Mouse (Mus musculus) kidney, adult 2 months (tissue): Measurements from ENCODE around the gene Pomgnt1. TPM values are rescaled to one million over a fixed set of nuclear protein-coding genes. Genes with fewer than 3 reads are reported as not detected.
A peak's percentile ranks its signal among the peaks of the same experiment; 100 is the strongest.

Experiments
- DNase-seq: peaks from one replicate; pipeline ENCODE4 v3.0.0; 2021
- H3K27ac ChIP-seq: fragments of 200-500 bp; 2 replicates; pipeline ENCODE4 v1.5.1; 2012; ENCODE audit warnings: low read depth, low read length, control low read depth, inconsistent platforms; ENCODE audit not compliant: insufficient read depth
- H3K27me3 ChIP-seq: fragments of 200-500 bp; replicated peaks from 2 replicates; pipeline ENCODE4 v1.6.1; 2012; ENCODE audit warnings: mild to moderate bottlenecking, moderate library complexity, low read length, inconsistent platforms; ENCODE audit not compliant: control insufficient read depth, insufficient read depth
- H3K36me3 ChIP-seq: fragments of 200-500 bp; 2 replicates; pipeline ENCODE4 v1.6.1; 2012; ENCODE audit warnings: mild to moderate bottlenecking, moderate library complexity, low read length, inconsistent platforms; ENCODE audit not compliant: control insufficient read depth, insufficient read depth
- H3K4me1 ChIP-seq: fragments of 200-500 bp; 2 replicates; pipeline ENCODE4 v1.6.1; 2011; ENCODE audit warnings: low read length; ENCODE audit not compliant: control insufficient read depth, insufficient read depth
- H3K4me3 ChIP-seq: fragments of 200-500 bp; 2 replicates; pipeline ENCODE4 v1.5.1; 2011; ENCODE audit warnings: mild to moderate bottlenecking, low read depth, low read length, control low read depth; ENCODE audit not compliant: insufficient read depth
- CTCF ChIP-seq: fragments of 200-500 bp; conservative IDR thresholded peaks from 2 replicates; pipeline ENCODE4 v1.5.1; 2011; ENCODE audit warnings: low read depth, mild to moderate bottlenecking, control low read depth, low read length, moderate library complexity, mixed read lengths; ENCODE audit not compliant: insufficient read depth, insufficient read length
- POLR2A ChIP-seq: fragments of 200-500 bp; IDR thresholded peaks from one replicate; pipeline ENCODE4 v1.6.1; 2011; ENCODE audit warnings: low read depth, low read length, control low read depth
- WGBS: fragments of 180-500 bp; shearing (Covaris S2); methylation state at CpG from one replicate; pipeline ENCODE4 v1.1.7; 2018; 5-methylcytosine and 5-hydroxymethylcytosine counted together
- polyA plus RNA-seq: library from polyadenylated mRNA; depleted of rRNA; stranded (reverse); fragments of >200 nt; gene quantifications from 2 replicates; pipeline ENCODE4 v1.2.3, GENCODE M21; 2012; rRNA removed

Pomgnt1 gene
- polyA plus RNA-seq: 46.0 and 52.5 TPM in 2 replicates

- Histone ChIP-seq H3K4me3 (peak within 1 kb of the TSS; percentile 74), H3K4me1 (no peaks in the 10 kb centered on the region), H3K27me3 (no peaks in the 10 kb centered on the region), H3K27ac (0 out of 2 replicates have a peak within 1 kb of the TSS, but pooled peaks have one; percentile 6), H3K36me3 (no peaks in the 10 kb centered on the region)
- 6% methylated on average over 24 of the region's 24 CpGs for WGBS
- no peak for TF ChIP-seq CTCF
- TF ChIP-seq POLR2A: no peak
- DNase-seq: peak; percentile 86
Observed at GRCm38 (mm10) chr4:116123602-116124519, at the start of gene Pomgnt1, which contains the start of gene Rad54l. TSS of gene Pomgnt1 (plus strand) at chr4:116123840. TSS of gene Rad54l (minus strand) at chr4:116123690.

GRCm38 (mm10) chr4:116074145-116074675, 49.4 kb upstream of the Pomgnt1 start:
- H3K4me3 ChIP-seq: peak overlapping the region; percentile 99
- H3K4me1 ChIP-seq: peaks cover 22% of the 10 kb centered on the region
- WGBS: 1% methylated on average over 8 of the region's 8 CpGs
- DNase-seq: peak; percentile 30
- H3K27ac ChIP-seq: peak overlapping the region; percentile 99
- no peaks in the 10 kb centered on the region; the same call in 1 of the 2 replicates for H3K27me3 ChIP-seq
- TF ChIP-seq POLR2A: no peak
- peaks cover 5% of the 10 kb centered on the region for H3K36me3 ChIP-seq

DNA sequence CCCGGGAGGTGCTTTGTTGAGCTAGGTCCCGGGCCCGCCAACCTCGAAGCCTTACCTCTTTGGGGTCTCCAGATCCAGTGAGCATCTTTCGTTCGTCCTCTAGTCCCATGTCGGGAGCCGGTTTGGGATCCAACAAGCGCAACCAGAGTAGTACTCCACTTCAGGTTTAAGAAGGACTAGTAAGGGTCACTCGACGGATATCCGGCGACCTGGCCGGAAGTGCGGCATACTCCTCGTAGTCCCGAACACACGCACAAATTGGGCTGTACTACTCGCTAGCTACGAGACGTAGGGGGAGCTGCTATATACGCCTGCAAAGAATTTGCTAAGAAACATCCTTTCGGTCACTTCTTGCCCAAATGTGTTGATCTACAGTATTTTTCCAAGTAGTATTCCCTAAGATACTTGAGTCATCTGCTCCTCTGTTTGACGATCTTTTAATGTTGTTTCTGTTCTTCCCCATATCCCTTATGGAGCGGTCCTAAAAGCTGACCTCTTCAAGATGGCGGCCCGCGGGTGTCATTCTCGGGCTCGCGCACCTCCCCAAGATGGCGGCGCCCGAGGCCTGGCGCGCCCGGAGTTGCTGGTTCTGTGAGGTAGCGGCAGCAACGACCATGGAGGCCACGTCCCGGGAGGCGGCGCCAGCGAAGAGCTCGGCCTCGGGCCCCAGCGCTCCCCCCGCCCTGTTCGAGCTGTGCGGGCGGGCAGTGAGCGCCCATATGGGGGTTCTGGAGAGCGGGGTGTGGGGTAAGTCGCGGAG, 48.6 kb upstream of the Pomgnt1 start, which contains the start of the genes Uqcrh and Lrrc41:
Gene Uqcrh (minus strand): TSS at position 211 of the 760 bp plus-strand sequence.
Gene Lrrc41 (plus strand): TSS at position 409 of the 760 bp plus-strand sequence.
- peak; percentile 97 for DNase-seq
- Histone ChIP-seq H3K27me3 (no peaks in the 10 kb centered on the region; the same call in 1 of the 2 replicates), H3K4me3 (peak within 1 kb of the TSS; percentile 99), H3K4me1 (peaks cover 22% of the 10 kb centered on the region), H3K36me3 (peaks cover 3% of the 10 kb centered on the region; the same call in 1 of the 2 replicates), H3K27ac (peak within 1 kb of the TSS; percentile 99)
- TF ChIP-seq POLR2A: peak; percentile 78
- TF ChIP-seq CTCF: no peak
- WGBS: under 1% methylated on average over 55 of the region's 55 CpGs

DNA sequence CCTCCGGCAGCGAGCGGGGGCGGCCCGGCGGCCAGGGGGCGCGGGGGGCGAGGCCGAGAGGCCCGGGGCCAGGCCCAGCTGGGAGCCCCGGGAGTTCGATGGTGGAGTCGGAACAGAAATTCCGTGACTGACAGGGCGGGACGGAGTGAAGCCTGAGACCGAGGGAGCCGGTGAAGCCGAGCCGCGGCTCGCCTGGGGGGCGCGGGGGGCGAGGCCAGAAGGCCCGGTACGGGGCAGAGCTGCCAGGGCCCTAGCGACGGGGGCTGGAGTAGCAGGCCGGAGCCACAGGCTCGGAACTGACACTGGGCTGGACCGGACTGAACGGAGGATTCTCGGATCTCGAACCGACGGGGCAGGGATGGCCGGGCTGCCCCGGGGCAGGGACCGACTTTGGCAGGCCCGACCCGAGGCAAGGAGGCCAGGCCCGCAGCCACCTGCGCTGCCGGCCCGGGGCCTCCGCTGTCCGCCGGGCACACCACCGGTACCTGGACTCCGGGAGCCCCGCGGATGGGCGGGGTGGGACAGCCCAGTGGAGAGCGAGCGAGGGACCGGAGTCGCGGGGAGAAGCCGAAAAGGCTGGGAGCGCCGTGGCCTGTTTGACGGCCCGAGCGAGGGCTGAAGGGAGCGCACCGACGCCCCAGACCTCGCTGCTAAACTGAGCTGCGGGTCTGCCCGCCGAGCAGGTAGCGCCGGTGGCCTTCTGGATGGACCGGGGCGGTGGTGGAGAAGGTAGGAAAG, 47.8 kb upstream of the Pomgnt1 start:
- TF ChIP-seq POLR2A (no peak), CTCF (no peak; the same call in 1 of the 2 replicates)
- under 1% methylated on average over 77 of the region's 77 CpGs for WGBS
- Histone ChIP-seq H3K4me3 (peak overlapping the region; percentile 94), H3K27ac (peak overlapping the region; percentile 57), H3K4me1 (peaks cover 22% of the 10 kb centered on the region), H3K27me3 (no peaks in the 10 kb centered on the region; the same call in 1 of the 2 replicates), H3K36me3 (peaks cover 3% of the 10 kb centered on the region)
- peak; percentile 78 for DNase-seq

GRCm38 (mm10) chr4:116076369-116077231, 47.0 kb upstream of the Pomgnt1 start:
- peak; percentile 53 for DNase-seq
- Histone ChIP-seq H3K4me1 (peaks cover 22% of the 10 kb centered on the region), H3K36me3 (peaks cover 4% of the 10 kb centered on the region)

More at GRCm38 (mm10) chr4:116076369-116077231, 47.0 kb upstream of the Pomgnt1 start:
- peak overlapping the region; percentile 57 for H3K27ac ChIP-seq
- no peaks in the 10 kb centered on the region; the same call in 1 of the 2 replicates for H3K27me3 ChIP-seq
- peak overlapping the region; percentile 94 for H3K4me3 ChIP-seq
- WGBS: 1% methylated on average over 37 of the region's 37 CpGs
- TF ChIP-seq POLR2A (no peak), CTCF (no peak)
